Mouse (Mus musculus): ENCODE measurements around the gene Mical2.

The Mical2 gene

GRCm38 (mm10) chr7:112208323-112209167, 17.1 kb upstream of the Mical2 start:
- DNase-seq (ENCODE audit: low read depth, low spot score): no peak

DNA sequence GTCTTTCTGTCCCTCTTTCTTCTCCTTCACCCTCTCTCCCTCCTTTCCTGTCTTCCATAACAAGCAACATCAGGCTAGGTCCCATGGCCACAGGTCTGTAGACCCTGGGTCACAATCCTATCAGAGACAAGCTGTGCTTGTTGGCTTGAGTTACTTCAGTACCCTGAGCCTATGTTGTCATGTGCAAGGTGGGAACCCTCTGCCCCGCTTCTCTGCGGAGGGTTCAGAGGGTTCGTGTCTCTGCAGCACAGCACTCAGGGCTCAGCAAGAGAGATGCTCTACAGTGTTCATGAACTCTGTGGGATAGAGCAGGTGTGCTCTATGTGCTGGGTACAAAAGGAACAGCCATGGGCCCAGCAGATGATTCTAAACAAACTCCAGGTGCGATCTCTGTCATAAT, 16.0 kb upstream of the Mical2 start:
- DNase-seq (ENCODE audit: low read depth, low spot score): no peak

GRCm38 (mm10) chr7:112212921-112213721, 12.5 kb upstream of the Mical2 start:
- peak; percentile 44 for DNase-seq (ENCODE audit: low read depth, low spot score)

DNA sequence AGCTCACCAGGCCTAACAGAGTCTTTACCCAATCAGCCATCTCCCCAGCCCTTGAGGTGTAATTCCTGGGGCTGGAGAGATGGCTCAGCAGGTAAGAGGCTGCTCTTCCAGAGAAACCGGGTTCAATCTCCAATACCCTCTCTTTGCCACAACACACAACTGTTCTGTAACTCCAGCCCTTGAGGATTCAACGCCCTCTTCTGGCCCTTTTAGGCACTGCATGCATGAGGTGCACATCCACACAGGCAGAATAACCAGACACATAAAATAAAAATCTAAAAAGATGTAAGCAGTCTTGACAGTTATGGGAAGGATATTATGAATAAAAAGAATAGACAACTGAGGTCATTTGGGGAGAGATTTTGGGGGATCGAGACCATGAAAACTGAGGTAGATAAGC, 9.8 kb upstream of the Mical2 start:
- no peak for DNase-seq (ENCODE audit: low read depth, low spot score)

GRCm38 (mm10) chr7:112216720-112217119, 8.9 kb upstream of the Mical2 start:
- peak; percentile 15 for DNase-seq (ENCODE audit: low read depth, low spot score)

DNA sequence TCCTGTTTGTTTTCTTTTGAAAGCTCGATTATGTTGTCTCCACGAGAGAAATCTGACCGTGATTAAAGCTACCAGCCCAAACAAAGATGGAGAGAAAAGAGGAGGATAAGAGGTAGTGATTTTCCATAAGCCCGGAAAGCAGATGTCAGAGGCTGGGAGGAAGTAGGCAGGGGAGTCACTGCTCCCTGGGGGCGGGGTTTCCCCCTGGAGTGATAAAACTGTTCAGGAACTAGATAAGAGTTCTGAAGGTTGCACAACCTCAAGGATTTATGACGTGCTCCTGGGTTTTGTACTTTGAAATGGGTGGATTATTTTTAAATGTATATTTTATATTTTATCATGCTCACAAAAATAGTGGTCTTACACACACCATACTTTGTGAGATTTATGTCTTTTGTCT, 8.4 kb upstream of the Mical2 start:
- DNase-seq (ENCODE audit: low read depth, low spot score): peak; percentile 50

- DNase-seq (ENCODE audit: low read depth, low spot score): no peak
These were observed 2.7 kb upstream of the Mical2 start for GRCm38 (mm10) chr7:112222733-112223524.

DNA sequence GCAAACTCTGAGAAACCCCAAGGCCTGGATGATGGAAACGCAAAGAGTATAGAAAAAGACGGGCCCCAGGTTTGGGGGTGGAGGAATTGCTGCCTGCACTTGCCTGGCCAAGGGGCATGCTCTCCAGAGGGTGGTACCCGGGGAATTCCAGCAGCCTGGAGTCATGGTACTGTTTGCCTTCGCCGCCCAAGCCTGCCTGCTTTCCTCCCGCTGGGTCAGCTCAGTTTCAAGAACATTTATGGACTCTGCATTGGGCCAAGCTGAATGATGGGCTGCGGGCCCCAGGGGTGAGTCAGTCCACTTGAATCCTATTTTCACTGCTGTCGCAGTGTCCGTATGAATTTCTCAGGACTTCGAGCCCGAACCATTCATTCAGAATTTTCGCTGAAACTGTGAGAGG, 802 bp upstream of the Mical2 start:
- DNase-seq (ENCODE audit: low read depth, low spot score): no peak

DNA sequence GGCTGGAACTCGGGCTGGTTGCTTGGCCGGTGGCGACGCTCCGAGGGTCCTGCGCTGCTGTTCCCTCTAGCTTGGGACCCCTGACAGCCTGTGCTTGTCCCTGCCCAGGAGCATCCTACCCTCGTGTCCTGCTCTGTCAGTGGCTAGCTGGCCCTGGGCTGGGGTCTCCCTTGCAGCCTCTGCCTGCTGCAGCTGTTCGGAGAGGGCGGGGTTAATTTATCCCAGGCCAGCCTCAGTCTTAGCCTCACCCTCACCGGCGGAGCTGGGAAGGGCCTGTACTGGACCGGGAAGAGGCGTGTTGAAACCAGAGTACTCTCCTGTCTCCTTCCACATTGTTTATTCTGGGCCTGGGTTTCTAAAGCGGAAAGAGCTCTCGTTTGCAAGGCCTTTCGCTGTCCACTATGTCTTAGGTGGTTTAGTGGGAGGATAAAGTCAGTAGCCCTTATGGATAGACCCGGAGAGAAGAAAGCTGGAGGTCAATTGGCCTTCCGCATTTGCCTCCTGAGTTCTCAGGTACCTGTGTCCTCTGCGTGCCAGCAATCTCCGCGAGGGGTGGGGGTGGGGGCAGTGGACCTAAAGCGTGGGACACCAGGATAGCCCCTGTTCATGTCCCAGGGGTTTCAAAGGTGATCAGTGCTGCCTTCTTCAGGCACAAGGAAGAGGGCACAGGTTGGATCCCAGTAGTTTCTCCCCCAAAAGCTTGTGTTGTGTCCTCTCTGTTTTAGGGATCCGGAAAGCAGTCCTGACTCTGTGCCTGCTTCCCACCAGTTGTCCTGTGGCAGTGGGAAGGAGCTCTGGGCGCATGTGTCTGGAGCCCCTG, 1.0 kb downstream of the Mical2 start:
- DNase-seq (ENCODE audit: low read depth, low spot score): peak; percentile 70

GRCm38 (mm10) chr7:112227266-112227562, 1.6 kb downstream of the Mical2 start:
- peak; percentile 31 for DNase-seq (ENCODE audit: low read depth, low spot score)

- DNase-seq (ENCODE audit: low read depth, low spot score): no peak
These were observed 3.3 kb downstream of the Mical2 start for GRCm38 (mm10) chr7:112228827-112229498.

DNA sequence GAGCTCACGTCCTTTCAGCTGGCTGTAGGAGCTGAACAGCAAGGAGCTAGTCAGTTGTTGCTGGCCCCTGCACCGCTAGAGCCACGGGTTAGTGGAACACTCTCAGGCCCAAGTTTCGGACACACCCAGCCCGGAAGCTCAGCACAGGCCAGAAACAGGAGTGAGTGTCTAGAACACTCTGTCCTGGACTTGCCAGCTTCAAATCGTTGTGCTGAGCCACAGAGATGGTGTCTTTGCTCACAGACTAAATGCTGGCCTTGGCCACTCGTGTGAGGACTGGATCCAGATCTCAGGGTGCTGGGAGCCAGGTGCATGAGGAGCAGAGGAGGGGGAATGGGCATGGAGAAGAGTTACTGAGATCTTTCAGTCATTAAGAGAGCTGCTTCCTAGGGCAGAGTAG, 6.1 kb downstream of the Mical2 start:
- no peak for DNase-seq (ENCODE audit: low read depth, low spot score)

DNA sequence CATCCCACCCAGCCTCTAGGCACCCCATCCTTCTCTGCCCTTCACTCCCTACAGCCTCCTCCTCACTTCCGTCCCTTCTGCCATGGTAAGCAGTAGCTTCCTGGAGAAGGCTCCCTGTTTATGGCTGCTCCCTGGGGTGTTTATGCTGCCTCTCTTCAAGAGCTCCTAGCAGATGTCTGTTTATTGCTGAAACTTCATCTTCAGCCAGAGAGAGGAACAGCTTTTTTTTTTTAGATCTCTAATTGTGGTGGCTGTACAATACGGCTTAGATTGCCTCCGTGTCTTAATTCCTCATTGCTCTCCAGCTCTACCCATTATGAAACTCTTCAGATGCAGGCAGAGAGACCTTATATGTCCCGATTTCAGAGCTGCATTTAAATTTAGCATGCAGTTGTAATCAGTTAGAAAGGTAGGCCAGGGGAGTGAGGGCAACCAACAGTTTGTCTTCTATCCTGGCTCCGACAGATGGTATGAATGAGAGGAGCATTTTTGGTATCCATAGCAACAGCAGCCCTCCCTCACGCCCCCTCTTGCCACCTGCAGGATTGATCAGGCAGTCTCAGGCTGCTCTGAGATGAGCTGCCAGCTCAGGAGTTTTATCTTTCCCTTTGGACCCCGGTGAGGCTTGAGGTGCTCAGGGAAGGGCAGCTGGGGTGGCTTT, 7.8 kb downstream of the Mical2 start:
- no peak for DNase-seq (ENCODE audit: low read depth, low spot score)

DNA sequence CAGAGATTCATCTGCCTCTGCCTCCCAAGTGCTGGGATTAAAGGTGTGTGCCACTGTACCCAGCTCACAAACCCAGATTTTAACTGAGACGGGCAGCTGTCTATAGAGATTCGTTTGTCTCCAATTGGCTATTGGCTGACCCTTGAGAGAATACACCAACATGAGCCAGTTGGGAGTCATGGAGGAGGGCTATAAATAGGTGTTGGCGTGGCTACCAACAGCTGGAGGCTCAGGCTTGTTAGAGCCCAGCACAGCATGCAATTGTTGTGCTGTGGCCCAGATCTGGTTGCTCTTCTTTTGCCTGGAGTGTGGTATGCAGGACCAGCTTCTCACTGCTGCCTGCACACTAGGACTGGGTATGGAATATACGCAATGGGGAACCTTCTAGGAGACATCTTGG, 8.8 kb downstream of the Mical2 start:
- peak; percentile 42 for DNase-seq (ENCODE audit: low read depth, low spot score)

- DNase-seq (ENCODE audit: low read depth, low spot score): no peak
These were observed 9.8 kb downstream of the Mical2 start for GRCm38 (mm10) chr7:112235493-112235892.

DNA sequence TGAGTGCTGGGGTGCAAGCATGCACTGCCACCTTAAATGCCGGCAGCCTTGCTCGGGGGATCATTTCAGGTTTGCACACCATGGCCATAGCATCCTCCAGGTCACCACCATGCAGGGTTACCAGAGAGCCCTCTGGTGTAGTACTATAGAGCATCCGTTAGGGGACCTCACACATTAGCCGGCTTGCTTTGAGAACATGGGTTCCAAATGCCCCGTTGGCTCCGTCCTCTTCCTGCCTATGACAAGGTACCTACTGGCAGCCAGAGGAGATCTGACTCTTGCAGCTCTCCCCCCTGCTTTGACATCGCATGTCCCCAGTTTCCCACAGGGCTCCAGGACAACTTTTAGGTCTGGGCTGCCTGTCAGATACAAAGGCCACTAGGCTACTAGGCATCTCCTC, 11.6 kb downstream of the Mical2 start:
- no peak for DNase-seq (ENCODE audit: low read depth, low spot score)

GRCm38 (mm10) chr7:112237868-112238267, 12.2 kb downstream of the Mical2 start:
- no peak for DNase-seq (ENCODE audit: low read depth, low spot score)

DNA sequence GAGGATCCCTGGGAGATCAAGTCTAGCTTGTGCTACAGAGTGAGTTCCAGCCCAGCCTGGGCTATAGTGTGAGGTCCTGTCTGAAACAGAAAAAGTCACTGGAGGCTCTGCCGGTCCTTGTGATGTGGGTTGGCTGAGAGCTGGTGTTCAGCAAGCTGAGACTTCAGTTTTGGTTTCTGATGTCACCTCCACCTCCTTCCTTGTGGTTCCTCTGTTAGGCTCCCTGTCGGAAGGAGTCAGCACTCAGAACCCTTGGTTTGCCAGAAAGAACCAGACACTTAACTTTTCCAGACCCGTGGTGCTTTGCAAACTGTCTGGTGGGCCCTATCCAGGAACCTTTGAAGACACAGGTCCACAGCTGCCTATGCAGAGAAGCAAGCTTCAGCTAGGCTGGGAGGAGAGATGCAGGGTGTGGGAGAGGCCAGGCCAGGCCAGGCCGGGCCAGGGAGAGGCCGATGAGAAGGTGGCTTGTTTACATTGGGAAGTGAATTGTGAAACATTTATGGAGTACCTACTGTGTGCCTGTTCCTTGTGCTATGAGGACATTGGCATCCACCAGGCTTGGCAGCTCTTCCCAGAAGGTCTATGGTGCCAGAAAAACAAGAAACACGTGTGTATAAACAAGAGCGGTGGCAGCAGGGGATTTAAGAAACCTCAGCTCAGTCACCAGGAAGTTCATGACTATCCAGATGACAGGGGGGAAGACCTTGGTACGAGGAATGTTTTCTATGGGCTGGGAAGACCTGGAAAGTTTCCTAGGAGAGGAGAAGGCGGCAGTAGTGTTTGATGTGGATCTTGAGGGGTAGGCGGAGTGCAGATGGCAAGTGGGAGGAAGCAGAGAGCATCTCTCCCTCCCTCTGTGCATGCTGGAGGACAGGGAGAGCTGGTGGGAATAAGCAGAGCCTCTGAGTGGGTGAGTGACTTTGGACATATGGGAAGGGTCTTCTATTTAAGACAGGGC, 13.4 kb downstream of the Mical2 start:
- no peak for DNase-seq (ENCODE audit: low read depth, low spot score)

DNA sequence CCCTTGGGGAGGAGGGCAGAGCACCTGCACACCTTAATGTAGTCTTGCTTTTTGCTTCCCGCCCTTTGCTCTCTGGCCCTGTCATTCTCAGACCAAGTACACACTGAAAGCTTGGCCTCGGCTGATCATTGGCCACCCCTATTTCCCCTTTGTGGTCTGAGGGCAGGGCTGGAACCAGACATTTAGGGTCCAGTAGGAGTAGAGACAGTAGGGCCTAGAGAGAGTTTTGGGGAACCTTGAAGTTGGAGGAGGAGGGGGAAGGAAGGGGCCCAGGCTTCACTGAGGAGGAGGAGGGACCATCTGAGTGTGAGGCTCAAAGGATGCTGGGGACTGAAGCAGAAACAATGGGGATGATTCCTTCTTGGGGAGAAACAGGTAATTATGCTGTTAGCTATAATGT, 15.1 kb downstream of the Mical2 start:
- no peak for DNase-seq (ENCODE audit: low read depth, low spot score)
